In genomic region chr5:142619866-142620265, GRCm38 (mm10) we compare ENCODE assay signal across 8 mouse cellular contexts. TPM values are rescaled to one million over a fixed set of nuclear protein-coding genes. Genes with fewer than 3 reads are reported as not detected.
DNase-seq lines count a peak whose midpoint lies in the region; ATAC-seq and TF ChIP-seq lines count a peak whose summit lies in the region.

No protein-coding gene starts in this region.

- peak; percentile 49 for TF ChIP-seq CTCF in bone marrow, adult 2 months (IDR thresholded peaks at IDR 0.05; ENCODE audit: control insufficient read depth, insufficient read depth, low read length)

- no peak overlapping the region for H3K4me3 ChIP-seq in bone marrow, adult 2 months (replicated peaks; ENCODE audit: control insufficient read depth, low read depth, low read length)
- H3K4me3 ChIP-seq in forebrain, embryonic 12.5 days (replicated peaks) = no peak overlapping the region
- H3K4me3 ChIP-seq in stomach, embryonic 16.5 days (replicated peaks; ENCODE audit: low read length) = no peak overlapping the region

- no peak overlapping the region for H3K4me2 ChIP-seq in forebrain, embryonic 12.5 days
- no peak overlapping the region for H3K4me2 ChIP-seq in stomach, embryonic 16.5 days (ENCODE audit: low read depth, low read length)

- peak; percentile 55 to 83 for DNase-seq in adrenal gland, adult (ENCODE audit: inconsistent age in 2 of 2, low spot score in 1 of 2)
- no peak for DNase-seq in adrenal gland, adult 8-10 months
- DNase-seq in 3T3-L1 (ENCODE audit: low read depth, low spot score) = peak; percentile 67
- DNase-seq in kidney, postnatal 10 days = peak; percentile 72

- ATAC-seq in forebrain, embryonic 12.5 days (ENCODE audit: low FRiP score) = peak; percentile 53; the same call in 1 of the 2 replicates
- peak; percentile 69; the same call in 1 of the 2 replicates for ATAC-seq in megakaryocyte-erythroid progenitor cell, adult 5-6 weeks (replicated peaks; ENCODE audit: low FRiP score, low TSS enrichment, poor library complexity, severe bottlenecking)
- 0 out of 2 replicates have a peak, but pooled peaks have one; percentile 33 for ATAC-seq in stomach, embryonic 16.5 days (ENCODE audit: insufficient read depth, low FRiP score)

- TF ChIP-seq POLR2A in bone marrow, adult 2 months (IDR thresholded peaks at IDR 0.05; ENCODE audit: borderline replicate concordance, control insufficient read depth, low read depth, low read length) = no peak

- no peaks in the 10 kb centered on the region for H3K27me3 ChIP-seq in forebrain, embryonic 12.5 days
- no peaks in the 10 kb centered on the region for H3K27me3 ChIP-seq in stomach, embryonic 16.5 days (ENCODE audit: control insufficient read depth, insufficient read depth, low read length)

- H3K4me1 ChIP-seq in bone marrow, adult 2 months (ENCODE audit: control insufficient read depth, insufficient read depth, low read length) = no peaks in the 10 kb centered on the region
- no peaks in the 10 kb centered on the region for H3K4me1 ChIP-seq in forebrain, embryonic 12.5 days
- H3K4me1 ChIP-seq in stomach, embryonic 16.5 days (ENCODE audit: control insufficient read depth, insufficient read depth, low read length) = no peaks in the 10 kb centered on the region

- no peak overlapping the region for H3K27ac ChIP-seq in bone marrow, adult 2 months (ENCODE audit: control insufficient read depth, insufficient read depth, low read depth, low read length, poor library complexity)
- no peak overlapping the region for H3K27ac ChIP-seq in forebrain, embryonic 12.5 days
- H3K27ac ChIP-seq in stomach, embryonic 16.5 days (ENCODE audit: low read length) = no peak overlapping the region

- H3K9ac ChIP-seq in forebrain, embryonic 12.5 days = no peak overlapping the region
- H3K9ac ChIP-seq in stomach, embryonic 16.5 days (ENCODE audit: low read length) = no peak overlapping the region

- no peaks in the 10 kb centered on the region for H3K9me3 ChIP-seq in forebrain, embryonic 12.5 days
- H3K9me3 ChIP-seq in stomach, embryonic 16.5 days (replicated peaks; ENCODE audit: control insufficient read depth, low read length) = no peaks in the 10 kb centered on the region

- no peaks in the 10 kb centered on the region for H3K36me3 ChIP-seq in forebrain, embryonic 12.5 days (replicated peaks)
- H3K36me3 ChIP-seq in stomach, embryonic 16.5 days (ENCODE audit: control insufficient read depth, insufficient read depth, low read length) = no peaks in the 10 kb centered on the region

- 20% methylated on average over 5 of the region's 5 CpGs for WGBS in bone marrow, adult 2 months
- 36% methylated on average over 5 of the region's 5 CpGs for WGBS in forebrain, embryonic 12.5 days
- 16% methylated on average over 5 of the region's 5 CpGs for WGBS in stomach, embryonic 16.5 days

RNA-seq across cellular contexts. Expression of gene Wipi2, which starts 7.6 kb away (rescaled TPM):
- 100 to 1,000 TPM in 2 of 4 experiments, 10 to 100 TPM in 2; 92.3 to 120 (median 107) TPM for total RNA-seq in adrenal gland, adult 8-10 months (2022)
- 29.4 and 41.8 TPM in 2 replicates for polyA plus RNA-seq in bone marrow, adult 2 months (2011; ENCODE audit: insufficient read depth, insufficient read length, low replicate concordance, missing spikeins)
- 59.7 and 60.4 TPM in 2 replicates for polyA plus RNA-seq in forebrain, embryonic 12.5 days (2016; fragmentation: Nextera tagmentation; extraction: Ambion mirVana)
- total RNA-seq in megakaryocyte-erythroid progenitor cell, adult 5-6 weeks (2014; fragmentation: Nextera tagmentation) = 33.6 and 35.8 TPM in 2 replicates
- total RNA-seq in megakaryocyte-erythroid progenitor cell, adult 5-6 weeks (2017) = 35.2 and 40.8 TPM in 2 replicates
- 34.0 and 38.9 TPM in 2 replicates for polyA plus RNA-seq in stomach, embryonic 16.5 days (2015; fragmentation: Nextera tagmentation; extraction: Ambion mirVana)

RNA-seq across cellular contexts. Expression of gene Mmd2, which starts 11.3 kb away (rescaled TPM):
- 10 to 100 TPM; 33.7 to 65.5 (median 38.5) TPM for total RNA-seq in adrenal gland, adult 8-10 months (2022)
- polyA plus RNA-seq in bone marrow, adult 2 months (2011; ENCODE audit: insufficient read depth, insufficient read length, low replicate concordance, missing spikeins) = not detected in 2 replicates
- 17.7 and 20.0 TPM in 2 replicates for polyA plus RNA-seq in forebrain, embryonic 12.5 days (2016; fragmentation: Nextera tagmentation; extraction: Ambion mirVana)
- not detected in 2 replicates for total RNA-seq in megakaryocyte-erythroid progenitor cell, adult 5-6 weeks (2014; fragmentation: Nextera tagmentation)
- not detected in 2 replicates for total RNA-seq in megakaryocyte-erythroid progenitor cell, adult 5-6 weeks (2017)
- polyA plus RNA-seq in stomach, embryonic 16.5 days (2015; fragmentation: Nextera tagmentation; extraction: Ambion mirVana) = 3.3 and 3.6 TPM in 2 replicates
